Mouse (Mus musculus): ENCODE measurements around the gene Elovl3. TPM values are rescaled to one million over a fixed set of nuclear protein-coding genes. Genes with fewer than 3 reads are reported as not detected.
"Not testable (repeated sequence)": the region's sequence is repeated elsewhere in the genome, so short reads cannot be mapped to it uniquely, and the experiment has no call there.

The Elovl3 gene
- total RNA-seq, 2 experiments from 2014 or later, result not detected

- DNase-seq (ENCODE audit: low spot score in 2 of 2), result no peak
- intact Hi-C loops (cut with DNase I), result no loop called here
Measured at GRCm38 (mm10) chr19:46132577-46132976, 880 bp downstream of the Elovl3 start.

DNA sequence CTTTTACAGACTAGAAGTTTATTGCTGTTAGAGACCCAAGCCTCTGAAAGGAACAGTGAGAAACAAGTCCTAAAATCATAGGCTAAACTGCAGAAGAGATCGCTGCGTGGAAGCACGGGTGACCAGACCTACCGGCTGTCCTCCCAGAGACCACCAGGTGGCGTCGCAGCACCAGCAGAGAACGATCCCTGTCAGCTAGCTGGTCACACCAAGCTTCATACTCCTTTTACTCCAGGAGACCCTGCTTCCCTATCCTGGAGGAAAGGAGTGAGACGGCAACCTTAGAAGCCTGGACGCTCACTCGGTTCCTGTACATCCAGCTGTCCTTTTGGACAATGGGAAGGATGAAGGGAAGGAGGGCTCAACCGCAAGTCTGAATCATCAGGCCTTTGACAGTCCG, 3.6 kb downstream of the Elovl3 start:
- intact Hi-C loops (cut with DNase I), result loop anchor here (1.0 to 2.0 kb wide), 2 partner anchors 119 to 174 kb away; no protein-coding TSS in a partner anchor
- peak; percentile 86 to 89 for DNase-seq (ENCODE audit: low spot score in 2 of 2)

- DNase-seq (ENCODE audit: low spot score in 2 of 2), result peak; percentile 25 to 29
- intact Hi-C loops (cut with DNase I), result loop anchor here (1.0 to 2.0 kb wide), 2 partner anchors 118 to 173 kb away; no protein-coding TSS in a partner anchor
Measured at GRCm38 (mm10) chr19:46135789-46136638, 4.3 kb downstream of the Elovl3 start.

GRCm38 (mm10) chr19:46136639-46137580, 5.2 kb downstream of the Elovl3 start:
- peak; percentile 50 for DNase-seq (ENCODE audit: low spot score in 2 of 2)
- intact Hi-C loops (cut with DNase I), result no loop called here

DNA sequence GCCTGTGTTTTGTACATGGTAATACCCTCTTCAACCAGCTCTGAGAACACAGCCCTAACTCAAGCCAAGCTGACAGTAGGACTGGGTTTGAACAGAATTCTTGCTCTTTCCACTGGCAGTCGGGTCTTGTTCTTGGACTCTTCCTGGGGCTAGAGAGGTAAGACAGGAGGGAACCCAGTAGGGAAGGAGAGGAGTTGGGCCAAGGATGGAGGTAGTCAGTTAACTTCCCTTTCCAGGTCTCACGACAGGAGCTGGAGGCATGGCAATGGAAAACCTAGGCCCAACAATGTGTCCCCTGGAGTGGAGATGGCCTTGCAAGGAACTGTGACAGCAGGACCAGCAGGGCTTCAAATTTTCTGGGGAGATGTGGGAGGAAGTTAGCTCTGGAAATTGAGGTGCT, 8.6 kb downstream of the Elovl3 start:
- intact Hi-C loops (cut with DNase I), result no loop called here

GRCm38 (mm10) chr19:46141091-46141490, 9.4 kb downstream of the Elovl3 start:
- intact Hi-C loops (cut with DNase I), result no loop called here
- DNase-seq (ENCODE audit: low spot score in 2 of 2), result no peak

More for the DNA sequence above, 8.6 kb downstream of the Elovl3 start:
- DNase-seq (ENCODE audit: low spot score in 2 of 2), result no peak

DNA sequence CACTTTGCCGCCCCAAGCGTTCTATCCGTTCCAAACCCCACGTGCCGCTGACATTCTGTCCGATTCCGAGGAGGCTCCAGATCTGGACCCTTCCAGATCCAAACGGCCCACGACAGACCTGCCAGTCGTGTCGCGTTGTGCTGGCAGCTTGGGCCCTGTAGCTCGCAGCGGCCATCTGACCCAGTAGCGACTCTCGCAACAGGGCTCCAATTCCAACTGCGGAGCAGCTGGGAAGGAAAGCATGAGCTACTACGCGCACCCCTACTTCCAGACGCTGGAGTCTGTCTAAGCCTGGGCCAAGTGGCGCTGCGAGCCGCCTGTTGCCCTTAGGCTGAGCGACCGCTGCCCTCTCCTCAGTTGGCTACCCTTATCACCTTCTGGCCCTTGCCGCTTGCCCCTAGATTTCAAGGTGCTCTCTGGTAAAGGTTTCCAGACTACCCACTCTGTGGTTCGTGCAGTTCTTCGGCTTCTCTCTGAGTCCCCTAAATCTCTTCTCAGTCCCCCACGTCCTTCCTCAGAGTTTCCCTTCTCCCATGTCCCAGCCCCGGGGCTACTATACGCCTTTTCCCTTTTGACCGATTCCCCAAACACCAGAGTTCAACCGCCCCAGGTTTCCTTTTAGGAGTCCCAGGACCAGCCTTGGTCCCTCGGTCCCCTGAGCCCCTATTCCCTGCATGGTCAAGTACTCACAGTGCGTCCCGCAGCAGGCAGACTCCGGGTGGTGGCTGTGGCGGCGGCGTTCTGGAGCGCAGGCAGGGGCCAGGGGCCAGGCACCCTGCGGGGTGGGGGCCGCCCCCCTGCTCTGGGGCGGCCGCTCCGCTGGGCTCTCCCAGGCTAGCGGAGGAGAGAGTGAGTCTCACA, 16.0 kb downstream of the Elovl3 start, which contains the start of gene Pitx3:
Gene Pitx3 (minus strand): TSS at position 816 of the 861 bp plus-strand sequence.
- intact Hi-C loops (cut with DNase I), result no loop called here
- DNase-seq (ENCODE audit: low spot score in 2 of 2), result no peak

GRCm38 (mm10) chr19:46148372-46148760, 16.7 kb downstream of the Elovl3 start:
- peak; percentile 21 to 28 for DNase-seq (ENCODE audit: low spot score in 2 of 2)
- intact Hi-C loops (cut with DNase I), result no loop called here

DNA sequence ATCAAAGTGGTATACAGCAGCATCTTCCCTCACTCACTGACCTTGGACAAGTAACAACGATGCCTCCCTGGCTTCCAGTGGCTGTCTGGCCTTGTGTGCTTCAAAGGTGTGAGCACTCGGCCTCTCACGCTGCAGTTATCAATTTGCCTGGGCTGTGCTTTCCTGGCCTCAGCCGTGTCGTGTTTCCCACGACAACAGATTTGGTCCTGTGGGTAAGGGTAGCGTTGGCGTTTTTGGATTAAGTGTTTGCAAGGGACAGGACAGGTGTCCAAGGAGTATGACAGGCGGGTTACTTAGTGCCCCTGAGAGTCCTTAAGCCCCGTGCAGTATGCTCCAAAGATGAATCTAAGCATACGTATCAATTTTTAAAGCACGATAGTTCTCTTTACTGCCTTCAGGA, 17.4 kb downstream of the Elovl3 start:
- intact Hi-C loops (cut with DNase I), result no loop called here
- no peak for DNase-seq (ENCODE audit: low spot score in 2 of 2)

- intact Hi-C loops (cut with DNase I), result no loop called here
Measured at GRCm38 (mm10) chr19:46152127-46152803, 20.6 kb downstream of the Elovl3 start, which contains the start of gene Gbf1. TSS of gene Gbf1 (plus strand) at chr19:46152509.

DNA sequence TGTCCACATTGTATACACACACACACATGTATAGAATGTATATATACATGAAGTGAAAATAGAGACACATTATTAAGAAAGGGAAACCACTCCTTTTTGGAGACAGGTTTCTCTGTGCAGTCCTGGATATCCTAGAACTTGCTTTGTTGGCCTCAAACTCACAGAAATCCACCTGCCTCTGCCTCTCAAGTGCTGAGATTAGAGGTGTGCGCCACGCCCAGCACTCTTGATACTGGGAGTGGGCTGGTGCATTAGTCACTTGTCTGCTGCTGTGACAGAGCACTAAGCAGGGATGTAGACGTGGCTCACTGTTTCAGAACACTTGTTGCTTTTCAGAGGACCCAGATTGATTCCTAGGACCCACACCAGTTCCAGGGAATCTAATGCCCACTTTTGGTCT, 34.3 kb downstream of the Elovl3 start:
- intact Hi-C loops (cut with DNase I), result no loop called here
- no peak for DNase-seq (ENCODE audit: low spot score in 2 of 2)

More at GRCm38 (mm10) chr19:46152127-46152803, 20.6 kb downstream of the Elovl3 start, which contains the start of gene Gbf1:
- DNase-seq (ENCODE audit: low spot score in 2 of 2), result peak; percentile 95

DNA sequence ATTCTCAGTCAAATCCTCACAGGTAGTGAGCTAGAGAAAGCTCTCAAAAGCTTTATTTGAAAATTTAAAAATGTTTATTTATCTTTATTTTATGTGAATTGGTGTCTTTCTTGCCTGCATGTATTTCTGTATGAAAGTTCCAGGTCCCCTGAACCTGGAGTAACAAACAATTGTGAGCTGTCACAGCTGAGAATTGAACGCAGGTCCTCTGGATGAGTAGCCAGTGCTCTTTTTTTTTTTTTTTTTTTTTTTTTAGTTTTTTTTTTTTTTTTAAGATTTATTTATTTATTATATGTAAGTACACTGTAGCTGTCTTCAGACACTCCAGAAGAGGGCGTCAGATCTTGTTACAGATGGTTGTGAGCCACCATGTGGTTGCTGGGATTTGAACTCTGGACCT, 35.5 kb downstream of the Elovl3 start:
- intact Hi-C loops (cut with DNase I); DNase-seq (ENCODE audit: low spot score in 2 of 2): not testable (repeated sequence)

DNA sequence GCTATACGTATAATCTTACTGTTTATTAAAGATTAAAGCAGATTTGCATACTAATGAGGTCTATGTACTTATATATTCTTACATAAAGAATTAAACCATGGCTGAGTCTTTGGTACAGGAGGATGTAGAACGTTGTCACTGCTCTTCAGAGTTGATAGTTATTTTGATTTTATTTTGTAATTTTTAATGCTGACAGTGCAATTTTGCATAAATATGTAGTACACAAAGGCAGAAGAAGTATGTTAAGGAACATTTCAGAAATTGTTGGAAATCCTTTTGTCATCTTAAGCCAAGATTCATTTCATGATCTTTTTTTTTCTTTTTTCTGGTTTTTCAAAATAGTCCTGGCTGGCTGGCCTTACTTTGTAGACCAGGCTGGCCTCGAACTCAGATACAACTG, 37.7 kb downstream of the Elovl3 start:
- intact Hi-C loops (cut with DNase I), result no loop called here
- no peak for DNase-seq (ENCODE audit: low spot score in 2 of 2)

- intact Hi-C loops (cut with DNase I), result no loop called here
- DNase-seq (ENCODE audit: low spot score in 2 of 2), result no peak
Measured at GRCm38 (mm10) chr19:46169913-46170312, 38.2 kb downstream of the Elovl3 start.

DNA sequence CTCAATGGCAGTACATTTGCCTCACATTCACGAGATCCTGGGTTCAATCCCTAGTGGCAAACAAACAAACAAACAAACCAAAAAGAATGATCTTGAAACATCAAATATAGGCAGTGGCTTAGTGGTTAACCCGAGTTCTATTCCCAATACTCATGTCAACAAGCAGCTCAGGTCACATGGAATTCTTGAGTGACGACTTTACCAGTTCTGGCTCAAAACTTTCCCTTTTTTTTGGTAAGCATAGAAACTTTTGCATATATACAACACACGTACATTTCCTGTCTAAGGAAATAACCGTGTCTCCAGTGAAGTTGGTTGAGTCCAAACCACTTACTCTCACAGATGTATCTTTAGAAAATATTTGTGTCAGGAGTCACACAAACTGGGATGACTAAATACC, 40.8 kb downstream of the Elovl3 start:
- no peak for DNase-seq (ENCODE audit: low spot score in 2 of 2)
- intact Hi-C loops (cut with DNase I), result no loop called here

- intact Hi-C loops (cut with DNase I), result no loop called here
- no peak for DNase-seq (ENCODE audit: low spot score in 2 of 2)
Measured at GRCm38 (mm10) chr19:46175173-46175572, 43.5 kb downstream of the Elovl3 start.

DNA sequence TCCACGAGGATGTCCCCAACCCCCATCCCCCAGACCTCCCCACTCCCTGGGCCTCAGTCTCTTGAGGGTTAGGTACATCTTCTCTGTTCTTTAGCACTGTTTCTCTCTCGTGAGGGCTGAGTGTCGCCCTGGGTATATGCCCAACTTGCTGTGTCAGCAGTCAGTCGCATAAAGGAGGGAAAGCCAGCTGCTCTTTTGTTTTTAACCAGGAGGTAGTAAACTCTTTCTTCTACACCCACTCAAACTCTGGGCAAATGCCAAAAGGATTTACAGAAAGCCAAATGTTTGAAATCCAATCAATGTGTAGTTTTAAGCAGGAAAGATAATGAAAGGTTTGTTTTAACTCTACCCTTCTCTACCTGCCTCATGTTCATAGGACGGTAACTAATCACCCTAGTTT, 45.3 kb downstream of the Elovl3 start:
- intact Hi-C loops (cut with DNase I), result no loop called here

GRCm38 (mm10) chr19:46180274-46180673, 48.6 kb downstream of the Elovl3 start:
- intact Hi-C loops (cut with DNase I), result no loop called here

More for the DNA sequence above, 45.3 kb downstream of the Elovl3 start:
- DNase-seq (ENCODE audit: low spot score in 2 of 2), result no peak

DNA sequence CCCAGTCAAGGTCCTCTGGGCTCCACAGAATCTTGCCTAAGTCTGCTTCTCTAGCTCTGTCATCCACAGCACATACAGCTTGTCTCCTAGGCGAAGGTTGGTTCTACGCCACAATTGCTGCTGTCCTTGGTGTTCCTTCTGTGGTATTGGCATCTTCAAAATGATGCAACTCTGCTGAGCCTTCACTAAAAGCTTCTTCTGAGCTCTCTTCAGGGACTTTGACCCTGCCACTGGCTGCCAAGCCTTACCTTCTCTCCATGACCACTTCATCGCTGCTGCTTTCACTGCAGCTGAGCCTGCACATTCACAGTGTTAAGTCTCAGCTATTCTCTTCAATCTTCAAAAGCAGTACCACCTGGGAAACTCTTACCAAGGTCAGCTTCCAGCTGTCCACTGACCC, 50.5 kb downstream of the Elovl3 start:
- intact Hi-C loops (cut with DNase I), result no loop called here
- no peak for DNase-seq (ENCODE audit: low spot score in 2 of 2)

More at GRCm38 (mm10) chr19:46180274-46180673, 48.6 kb downstream of the Elovl3 start:
- no peak for DNase-seq (ENCODE audit: low spot score in 2 of 2)

All from left cerebral cortex, postnatal 36 days (tissue).